Mouse (Mus musculus) forebrain, embryonic 12.5 days (tissue): ENCODE measurements around the gene Cdh15. TPM values are rescaled to one million over a fixed set of nuclear protein-coding genes. Genes with fewer than 3 reads are reported as not detected.

Experiments
- ATAC-seq: fragments of 200-750 bp; cut with Nextera tagmentation; 2 replicates; pipeline ENCODE4 v1.8.0; 2017; ENCODE audit warnings: moderate TSS enrichment; ENCODE audit not compliant: low FRiP score
- H3K27ac ChIP-seq: fragments of 300-500 bp; sonication (generic); 2 replicates; pipeline ENCODE4 v1.5.1; 2016; ENCODE audit warnings: mild to moderate bottlenecking
- H3K27me3 ChIP-seq: fragments of 300-500 bp; sonication (generic); 2 replicates; pipeline ENCODE4 v1.6.1; 2016; ENCODE audit warnings: mild to moderate bottlenecking
- H3K36me3 ChIP-seq: fragments of 300-500 bp; sonication (generic); replicated peaks from 2 replicates; pipeline ENCODE4 v1.6.1; 2016; ENCODE audit warnings: mild to moderate bottlenecking
- H3K4me1 ChIP-seq: fragments of 300-500 bp; sonication (generic); 2 replicates; pipeline ENCODE4 v1.6.1; 2016
- H3K4me2 ChIP-seq: fragments of 300-500 bp; sonication (generic); 2 replicates; pipeline ENCODE4 v1.6.1; 2016; ENCODE audit warnings: mild to moderate bottlenecking, moderate library complexity
- H3K4me3 ChIP-seq: fragments of 300-500 bp; sonication (generic); replicated peaks from 2 replicates; pipeline ENCODE4 v1.5.1; 2016; ENCODE audit warnings: mild to moderate bottlenecking
- H3K9ac ChIP-seq: fragments of 300-500 bp; sonication (generic); 2 replicates; pipeline ENCODE4 v1.6.1; 2016; ENCODE audit warnings: mild to moderate bottlenecking
- H3K9me3 ChIP-seq: fragments of 300-500 bp; sonication (generic); 2 replicates; pipeline ENCODE4 v1.6.1; 2016
- WGBS: fragments of 180-500 bp; shearing (Covaris S2); methylation state at CpG from one replicate; pipeline ENCODE4 v1.1.7; 2016; 5-methylcytosine and 5-hydroxymethylcytosine counted together
- polyA plus RNA-seq: library from polyadenylated mRNA; unstranded; fragments of >200 nt; fragmentation: Nextera tagmentation; extraction: Ambion mirVana; gene quantifications from 2 replicates; pipeline ENCODE4 v1.2.1, GENCODE M21; 2016

The Cdh15 gene
- polyA plus RNA-seq, 1 experiment from 2014 or later: 0.73 TPM

- Histone ChIP-seq H3K4me1 (peaks cover 5% of the 10 kb centered on the region; the same call in 1 of the 2 replicates), H3K9ac (no peak overlapping the region), H3K9me3 (no peaks in the 10 kb centered on the region), H3K36me3 (no peaks in the 10 kb centered on the region), H3K4me3 (no peak overlapping the region), H3K27ac (no peak overlapping the region), H3K27me3 (peaks cover 22% of the 10 kb centered on the region; the same call in 1 of the 2 replicates), H3K4me2 (no peak overlapping the region)
- no peak for ATAC-seq
- WGBS: 91% methylated on average over 4 of the region's 4 CpGs
Observed at GRCm38 (mm10) chr8:122845662-122846061, 2.1 kb upstream of the Cdh15 start.

GRCm38 (mm10) chr8:122849152-122849910 is 1.6 kb downstream of the Cdh15 start:
- ATAC-seq: no peak
- H3K27me3 ChIP-seq: peaks cover 30% of the 10 kb centered on the region
- no peak overlapping the region for H3K9ac ChIP-seq
- no peak overlapping the region for H3K4me2 ChIP-seq
- H3K4me1 ChIP-seq: peaks cover 19% of the 10 kb centered on the region
- 60% methylated on average over 8 of the region's 11 CpGs for WGBS
- H3K36me3 ChIP-seq: no peaks in the 10 kb centered on the region
- no peaks in the 10 kb centered on the region for H3K9me3 ChIP-seq
- H3K4me3 ChIP-seq: no peak overlapping the region
- no peak overlapping the region for H3K27ac ChIP-seq

- Histone ChIP-seq H3K4me2 (no peak overlapping the region), H3K27ac (no peak overlapping the region), H3K27me3 (peaks cover 30% of the 10 kb centered on the region), H3K9me3 (no peaks in the 10 kb centered on the region), H3K9ac (no peak overlapping the region), H3K4me3 (no peak overlapping the region), H3K36me3 (no peaks in the 10 kb centered on the region), H3K4me1 (peaks cover 19% of the 10 kb centered on the region)
- ATAC-seq: no peak
- 64% methylated on average over 3 of the region's 3 CpGs for WGBS
Observed at GRCm38 (mm10) chr8:122850641-122851240, 3.0 kb downstream of the Cdh15 start.

GRCm38 (mm10) chr8:122851692-122852545 is 4.2 kb downstream of the Cdh15 start:
- peaks cover 30% of the 10 kb centered on the region for H3K27me3 ChIP-seq
- H3K4me1 ChIP-seq: peaks cover 19% of the 10 kb centered on the region
- H3K4me3 ChIP-seq: no peak overlapping the region
- H3K27ac ChIP-seq: no peak overlapping the region
- H3K9me3 ChIP-seq: no peaks in the 10 kb centered on the region
- H3K36me3 ChIP-seq: no peaks in the 10 kb centered on the region
- H3K4me2 ChIP-seq: no peak overlapping the region
- no peak for ATAC-seq
- WGBS: 80% methylated on average over 12 of the region's 12 CpGs
- no peak overlapping the region for H3K9ac ChIP-seq

GRCm38 (mm10) chr8:122852546-122852905 is 4.8 kb downstream of the Cdh15 start:
- Histone ChIP-seq H3K27ac (no peak overlapping the region), H3K4me1 (peaks cover 19% of the 10 kb centered on the region), H3K9ac (no peak overlapping the region), H3K9me3 (no peaks in the 10 kb centered on the region), H3K27me3 (peaks cover 33% of the 10 kb centered on the region), H3K36me3 (no peaks in the 10 kb centered on the region), H3K4me3 (no peak overlapping the region), H3K4me2 (no peak overlapping the region)
- 71% methylated on average over 1 of the region's 1 CpGs for WGBS
- ATAC-seq: no peak

GRCm38 (mm10) chr8:122853340-122853771 is 5.6 kb downstream of the Cdh15 start:
- Histone ChIP-seq H3K27me3 (peaks cover 33% of the 10 kb centered on the region), H3K27ac (no peak overlapping the region), H3K4me3 (no peak overlapping the region), H3K4me1 (peaks cover 15% of the 10 kb centered on the region), H3K4me2 (no peak overlapping the region), H3K9ac (no peak overlapping the region), H3K36me3 (no peaks in the 10 kb centered on the region), H3K9me3 (no peaks in the 10 kb centered on the region)
- WGBS: 18% methylated on average over 11 of the region's 11 CpGs
- ATAC-seq: peak; percentile 58; the same call in 1 of the 2 replicates

- no peaks in the 10 kb centered on the region for H3K36me3 ChIP-seq
- 79% methylated on average over 7 of the region's 7 CpGs for WGBS
- H3K27me3 ChIP-seq: peaks cover 28% of the 10 kb centered on the region
- H3K9ac ChIP-seq: no peak overlapping the region
- no peak overlapping the region for H3K4me2 ChIP-seq
- peaks cover 13% of the 10 kb centered on the region for H3K4me1 ChIP-seq
- no peak overlapping the region for H3K27ac ChIP-seq
- no peak overlapping the region for H3K4me3 ChIP-seq
- ATAC-seq: no peak
- no peaks in the 10 kb centered on the region for H3K9me3 ChIP-seq
Observed at GRCm38 (mm10) chr8:122854388-122854787, 6.6 kb downstream of the Cdh15 start.

GRCm38 (mm10) chr8:122855123-122855522 is 7.4 kb downstream of the Cdh15 start:
- Histone ChIP-seq H3K9ac (no peak overlapping the region), H3K4me2 (no peak overlapping the region), H3K27ac (no peak overlapping the region), H3K9me3 (no peaks in the 10 kb centered on the region), H3K27me3 (peaks cover 21% of the 10 kb centered on the region), H3K36me3 (no peaks in the 10 kb centered on the region), H3K4me1 (peaks cover 13% of the 10 kb centered on the region), H3K4me3 (no peak overlapping the region)
- ATAC-seq: no peak
- WGBS: 81% methylated on average over 4 of the region's 4 CpGs

GRCm38 (mm10) chr8:122856288-122856687 is 8.5 kb downstream of the Cdh15 start:
- no peak overlapping the region for H3K4me2 ChIP-seq
- H3K27me3 ChIP-seq: peaks cover 16% of the 10 kb centered on the region
- no peaks in the 10 kb centered on the region for H3K36me3 ChIP-seq
- peaks cover 13% of the 10 kb centered on the region for H3K4me1 ChIP-seq
- H3K9ac ChIP-seq: no peak overlapping the region
- 78% methylated on average over 8 of the region's 8 CpGs for WGBS
- ATAC-seq: no peak
- H3K4me3 ChIP-seq: no peak overlapping the region
- H3K9me3 ChIP-seq: no peaks in the 10 kb centered on the region
- H3K27ac ChIP-seq: no peak overlapping the region

GRCm38 (mm10) chr8:122859843-122860242 is 12.1 kb downstream of the Cdh15 start:
- H3K27ac ChIP-seq: no peak overlapping the region
- WGBS: 61% methylated on average over 13 of the region's 13 CpGs
- H3K4me2 ChIP-seq: no peak overlapping the region
- no peak overlapping the region for H3K9ac ChIP-seq
- peaks cover 15% of the 10 kb centered on the region for H3K27me3 ChIP-seq
- no peaks in the 10 kb centered on the region; the same call in 1 of the 2 replicates for H3K4me1 ChIP-seq
- no peaks in the 10 kb centered on the region for H3K36me3 ChIP-seq
- ATAC-seq: no peak
- H3K4me3 ChIP-seq: no peak overlapping the region
- H3K9me3 ChIP-seq: peaks cover 8% of the 10 kb centered on the region

GRCm38 (mm10) chr8:122864719-122865129 is 17.0 kb downstream of the Cdh15 start:
- H3K4me1 ChIP-seq: no peaks in the 10 kb centered on the region; the same call in 1 of the 2 replicates
- peak overlapping the region; percentile 23 for H3K4me3 ChIP-seq
- H3K4me2 ChIP-seq: peak overlapping the region; percentile 42
- H3K9ac ChIP-seq: no peak overlapping the region
- 50% methylated on average over 24 of the region's 26 CpGs for WGBS
- no peak overlapping the region for H3K27ac ChIP-seq
- H3K36me3 ChIP-seq: no peaks in the 10 kb centered on the region
- peaks cover 20% of the 10 kb centered on the region; the same call in 1 of the 2 replicates for H3K27me3 ChIP-seq
- peak; percentile 46; the same call in 1 of the 2 replicates for ATAC-seq
- H3K9me3 ChIP-seq: peaks cover 16% of the 10 kb centered on the region

GRCm38 (mm10) chr8:122865441-122865840 is 17.7 kb downstream of the Cdh15 start:
- Histone ChIP-seq H3K4me2 (peak overlapping the region; percentile 42), H3K4me3 (peak overlapping the region; percentile 23), H3K27me3 (peaks cover 28% of the 10 kb centered on the region; the same call in 1 of the 2 replicates), H3K9ac (no peak overlapping the region), H3K4me1 (peaks cover 3% of the 10 kb centered on the region; the same call in 1 of the 2 replicates), H3K36me3 (no peaks in the 10 kb centered on the region), H3K27ac (no peak overlapping the region), H3K9me3 (peaks cover 16% of the 10 kb centered on the region)
- 58% methylated on average over 10 of the region's 10 CpGs for WGBS
- ATAC-seq: no peak
